Mouse (Mus musculus): Measurements from ENCODE around the gene Gon7.

- no peak for TF ChIP-seq CTCF (IDR thresholded peaks at IDR 0.05; ENCODE audit: control insufficient read depth, insufficient read depth, insufficient replicate concordance, low read depth, low read length)
- no peak for TF ChIP-seq POLR2A (IDR thresholded peaks at IDR 0.05; ENCODE audit: control insufficient read depth, low read depth, low read length)
Measured at GRCm38 (mm10) chr12:102787927-102788326, 30.3 kb upstream of the Gon7 start.

All from testis, adult 2 months (tissue).